In genomic region chr7:46727584-46727983, GRCm38 (mm10) we compare ENCODE assay signal across 30 mouse cellular contexts. TPM values are rescaled to one million over a fixed set of nuclear protein-coding genes. Genes with fewer than 3 reads are reported as not detected.
DNase-seq lines count a peak whose midpoint lies in the region; ATAC-seq and TF ChIP-seq lines count a peak whose summit lies in the region.
"Had no signal": no experiment of that assay in that cellular context is flagged by ENCODE, and none has a peak within 500 bp of the region (broad histone marks: within the 10 kb centered on the region; RNA-seq: fewer than 3 reads in every experiment).

No protein-coding gene starts in this region.

- no peaks in the 10 kb centered on the region for H3K36me3 ChIP-seq in forebrain, postnatal 0 days (ENCODE audit: insufficient read depth)
- no peaks in the 10 kb centered on the region for H3K36me3 ChIP-seq in forebrain, embryonic 15.5 days
- H3K36me3 ChIP-seq: embryonic facial prominence, embryonic 13.5 days; embryonic facial prominence, embryonic 15.5 days; forebrain, embryonic 10.5 days; forebrain, embryonic 12.5 days; G1E had no signal

- H3K27me3 ChIP-seq in forebrain, postnatal 0 days (ENCODE audit: insufficient read depth, low read length) = no peaks in the 10 kb centered on the region
- H3K27me3 ChIP-seq in forebrain, embryonic 15.5 days = no peaks in the 10 kb centered on the region
- no peaks in the 10 kb centered on the region for H3K27me3 ChIP-seq in Patski
- H3K27me3 ChIP-seq: CH12.LX; embryonic facial prominence, embryonic 15.5 days had no signal

- 73% methylated on average over 1 of the region's 1 CpGs for WGBS in forebrain, postnatal 0 days
- WGBS in forebrain, embryonic 15.5 days = 83% methylated on average over 1 of the region's 1 CpGs

- no peak overlapping the region for H3K4me2 ChIP-seq in forebrain, postnatal 0 days (ENCODE audit: low read depth)
- no peak overlapping the region for H3K4me2 ChIP-seq in forebrain, embryonic 15.5 days (replicated peaks)
- H3K4me2 ChIP-seq: embryonic facial prominence, embryonic 13.5 days; embryonic facial prominence, embryonic 15.5 days; forebrain, embryonic 12.5 days had no signal

- H3K9ac ChIP-seq in forebrain, postnatal 0 days = no peak overlapping the region
- no peak overlapping the region for H3K9ac ChIP-seq in forebrain, embryonic 15.5 days (replicated peaks)
- H3K9ac ChIP-seq: embryonic facial prominence, embryonic 13.5 days; embryonic facial prominence, embryonic 15.5 days; forebrain, embryonic 12.5 days had no signal

- TF ChIP-seq CTCF in forebrain, postnatal 0 days (IDR thresholded peaks at IDR 0.05; ENCODE audit: low read depth) = no peak
- TF ChIP-seq CTCF in Patski (IDR thresholded peaks at IDR 0.05) = no peak

- no peaks in the 10 kb centered on the region for H3K4me1 ChIP-seq in forebrain, postnatal 0 days (ENCODE audit: insufficient read depth)
- no peaks in the 10 kb centered on the region for H3K4me1 ChIP-seq in forebrain, embryonic 15.5 days
- H3K4me1 ChIP-seq: embryonic facial prominence, embryonic 13.5 days; embryonic facial prominence, embryonic 15.5 days; forebrain, embryonic 10.5 days; forebrain, embryonic 12.5 days had no signal

- no peak for DNase-seq in forebrain, postnatal 0 days
- peak; percentile 25 for DNase-seq in Muller cell, postnatal 12 days (ENCODE audit: inconsistent ontology term)
- DNase-seq in Patski (ENCODE audit: low read depth, low spot score) = no peak
- no peak for DNase-seq in right cerebral cortex, adult 18-20 months
- no peak for DNase-seq in kidney, adult 18-20 months
- DNase-seq: adrenal gland, postnatal 10 days; adrenal gland, postnatal 25 days; B cell, adult 2 months; cerebellum, adult 11 months; cerebellum, adult 18-20 months; cerebellum, adult 8-10 months; cerebellum, adult 9-11 months; cerebellum, postnatal 14 days; cerebellum, postnatal 36 days; embryo, embryonic 11 days had no signal

- CTCF ChIA-PET in Patski (lab: Charles Lee) = no interaction called here

- H3K27ac ChIP-seq in forebrain, postnatal 0 days (ENCODE audit: low read depth, low read length) = no peak overlapping the region
- H3K27ac ChIP-seq in forebrain, embryonic 15.5 days (replicated peaks) = no peak overlapping the region
- H3K27ac ChIP-seq: embryonic facial prominence, embryonic 13.5 days; embryonic facial prominence, embryonic 15.5 days; forebrain, embryonic 10.5 days; forebrain, embryonic 12.5 days had no signal

- H3K9me3 ChIP-seq in forebrain, postnatal 0 days (ENCODE audit: low read length) = no peaks in the 10 kb centered on the region
- H3K9me3 ChIP-seq in forebrain, embryonic 15.5 days = no peaks in the 10 kb centered on the region
- H3K9me3 ChIP-seq: embryonic facial prominence, embryonic 13.5 days; embryonic facial prominence, embryonic 15.5 days; forebrain, embryonic 10.5 days; forebrain, embryonic 12.5 days; G1E had no signal

- no peak overlapping the region for H3K4me3 ChIP-seq in forebrain, postnatal 0 days (ENCODE audit: low read depth, low read length)
- H3K4me3 ChIP-seq in forebrain, embryonic 15.5 days = no peak overlapping the region
- H3K4me3 ChIP-seq: embryonic facial prominence, embryonic 13.5 days; embryonic facial prominence, embryonic 15.5 days; erythroblast, embryonic 14.5 days; forebrain, embryonic 10.5 days; forebrain, embryonic 12.5 days had no signal

- POLR2A ChIA-PET in Patski (lab: Charles Lee) = no interaction called here

- peak; percentile 48 for ATAC-seq in forebrain, postnatal 0 days
- no peak for ATAC-seq in forebrain, embryonic 15.5 days (replicated peaks)
- peak; percentile 72 for ATAC-seq in Patski
- ATAC-seq: CD4-positive, CD25-positive, alpha-beta regulatory T cell, adult 4 months; forebrain, embryonic 14.5 days had no signal

- in situ Hi-C loops in Patski (cut with MboI; ENCODE audit: low pct_unique_long_range_greater_than_20kb) = no loop called here

RNA-seq across cellular contexts. Expression of gene Saa4, which starts 4.8 kb away (rescaled TPM):
- total RNA-seq in forebrain, postnatal 0 days (2014; rRNA removed) = not detected in 2 replicates
- not detected in 2 replicates for polyA plus RNA-seq in forebrain, postnatal 0 days (2015; fragmentation: Nextera tagmentation; extraction: Ambion mirVana)
- polyA plus RNA-seq in forebrain, embryonic 15.5 days (2015; fragmentation: Nextera tagmentation; extraction: Ambion mirVana) = not detected in 2 replicates
- polyA plus RNA-seq in Patski (2021) = not detected
- total RNA-seq: adrenal gland, postnatal 25 days; CH12.LX; common myeloid progenitor, adult 5-6 weeks; G1E had no signal
- polyA plus RNA-seq: brain, embryonic 14.5 days; CD4-positive, CD25-positive, alpha-beta regulatory T cell, adult 4 months; embryonic facial prominence, embryonic 11.5 days; embryonic facial prominence, embryonic 13.5 days; embryonic facial prominence, embryonic 15.5 days; erythroblast, embryonic 14.5 days; forebrain, embryonic 10.5 days; forebrain, embryonic 12.5 days; forebrain, embryonic 14.5 days; frontal cortex, adult 2 months; G1E had no signal

RNA-seq across cellular contexts. Expression of gene Saa3, which starts 12.1 kb away (rescaled TPM):
- not detected in 2 replicates for total RNA-seq in forebrain, postnatal 0 days (2014; rRNA removed)
- 0.35 TPM in 1 of 2 replicates, not detected in the other for polyA plus RNA-seq in forebrain, postnatal 0 days (2015; fragmentation: Nextera tagmentation; extraction: Ambion mirVana)
- not detected in 2 replicates for polyA plus RNA-seq in forebrain, embryonic 15.5 days (2015; fragmentation: Nextera tagmentation; extraction: Ambion mirVana)
- 5.1 TPM for polyA plus RNA-seq in Patski (2021)
- total RNA-seq: CH12.LX; common myeloid progenitor, adult 5-6 weeks had no signal
- polyA plus RNA-seq: brain, embryonic 14.5 days; CD4-positive, CD25-positive, alpha-beta regulatory T cell, adult 4 months; embryonic facial prominence, embryonic 11.5 days; erythroblast, embryonic 14.5 days; forebrain, embryonic 12.5 days; frontal cortex, adult 2 months; G1E had no signal

RNA-seq across cellular contexts. Expression of gene Saa1, which starts 15.2 kb away (rescaled TPM):
- not detected in 2 replicates for total RNA-seq in forebrain, postnatal 0 days (2014; rRNA removed)
- 0.36 TPM in 1 of 2 replicates, not detected in the other for polyA plus RNA-seq in forebrain, postnatal 0 days (2015; fragmentation: Nextera tagmentation; extraction: Ambion mirVana)
- polyA plus RNA-seq in forebrain, embryonic 15.5 days (2015; fragmentation: Nextera tagmentation; extraction: Ambion mirVana) = not detected in 2 replicates
- not detected for polyA plus RNA-seq in Patski (2021)
- total RNA-seq: adrenal gland, postnatal 25 days; adrenal gland, postnatal 4 days; CH12.LX; common myeloid progenitor, adult 5-6 weeks; G1E had no signal
- polyA plus RNA-seq: CD4-positive, CD25-positive, alpha-beta regulatory T cell, adult 4 months; embryonic facial prominence, embryonic 13.5 days; embryonic facial prominence, embryonic 15.5 days; erythroblast, embryonic 14.5 days; forebrain, embryonic 12.5 days; forebrain, embryonic 14.5 days; frontal cortex, adult 2 months; G1E had no signal

RNA-seq across cellular contexts. Expression of gene Saal1, which starts 17.1 kb away (rescaled TPM):
- 14.3 and 16.2 TPM in 2 replicates for total RNA-seq in forebrain, postnatal 0 days (2014; rRNA removed)
- 13.3 and 14.4 TPM in 2 replicates for polyA plus RNA-seq in forebrain, postnatal 0 days (2015; fragmentation: Nextera tagmentation; extraction: Ambion mirVana)
- polyA plus RNA-seq in forebrain, embryonic 15.5 days (2015; fragmentation: Nextera tagmentation; extraction: Ambion mirVana) = 19.6 and 22.8 TPM in 2 replicates
- 10.3 TPM for polyA plus RNA-seq in Patski (2021)

RNA-seq across cellular contexts. Expression of gene Saa2, which starts 24.0 kb away (rescaled TPM):
- not detected in 2 replicates for total RNA-seq in forebrain, postnatal 0 days (2014; rRNA removed)
- not detected in 2 replicates for polyA plus RNA-seq in forebrain, postnatal 0 days (2015; fragmentation: Nextera tagmentation; extraction: Ambion mirVana)
- not detected in 2 replicates for polyA plus RNA-seq in forebrain, embryonic 15.5 days (2015; fragmentation: Nextera tagmentation; extraction: Ambion mirVana)
- 0.09 TPM for polyA plus RNA-seq in Patski (2021)
- total RNA-seq: adrenal gland, postnatal 10 days; adrenal gland, postnatal 25 days; adrenal gland, postnatal 4 days; CH12.LX; common myeloid progenitor, adult 5-6 weeks; G1E had no signal
- polyA plus RNA-seq: brain, embryonic 14.5 days; CD4-positive, CD25-positive, alpha-beta regulatory T cell, adult 4 months; embryonic facial prominence, embryonic 13.5 days; embryonic facial prominence, embryonic 15.5 days; erythroblast, embryonic 14.5 days; forebrain, embryonic 12.5 days; forebrain, embryonic 14.5 days; G1E had no signal
